Mouse (Mus musculus) MEL (cell line): ENCODE data around the gene Fto.

Experiments used
- CTCF ChIP-seq, 3 experiments: IDR thresholded peaks in 2 of 3; conservative IDR thresholded peaks in 1 of 3; 2 replicates each; pipeline ENCODE4 v1.5.1; 2011 to 2012; ENCODE audit warnings: low read length in 3 of 3, low read depth in 2 of 3, mild to moderate bottlenecking in 2 of 3, improper control_type of control experiment in 1 of 3, inconsistent platforms in 1 of 3, mixed read lengths in 1 of 3, moderate library complexity in 1 of 3; ENCODE audit not compliant: control insufficient read depth in 1 of 3, insufficient read depth in 1 of 3, poor library complexity in 1 of 3, severe bottlenecking in 1 of 3
- EP300 ChIP-seq, 2 experiments: IDR thresholded peaks; 2 replicates each; pipeline ENCODE4 v1.6.1; 2011; ENCODE audit warnings: improper control_type of control experiment in 2 of 2, low read length in 2 of 2, low read depth in 1 of 2, mild to moderate bottlenecking in 1 of 2
- HCFC1 ChIP-seq: IDR thresholded peaks from 2 replicates; pipeline ENCODE4 v1.6.1; 2012; ENCODE audit warnings: low read depth, mild to moderate bottlenecking, inconsistent platforms, low read length, improper control_type of control experiment, moderate library complexity
- USF2 ChIP-seq, 2 experiments: IDR thresholded peaks; 2 replicates each; pipeline ENCODE4 v1.6.1; 2011 to 2012; ENCODE audit warnings: improper control_type of control experiment in 2 of 2, low read length in 2 of 2, borderline replicate concordance in 1 of 2, inconsistent platforms in 1 of 2, low read depth in 1 of 2, mild to moderate bottlenecking in 1 of 2; ENCODE audit not compliant: insufficient read depth in 1 of 2
- ZKSCAN1 ChIP-seq: IDR thresholded peaks from 2 replicates; pipeline ENCODE4 v1.6.1; 2012; ENCODE audit warnings: low read depth, mild to moderate bottlenecking, inconsistent platforms, low read length, improper control_type of control experiment, moderate library complexity

GRCm38 (mm10) chr8:91530656-91531055 is 217.3 kb downstream of the Fto start:
- TF ChIP-seq CTCF (IDR thresholded peaks at IDR 0.05 in 2 of 3, conservative IDR thresholded peaks at IDR 0.05 in 1 of 3; ENCODE audit: control insufficient read depth in 1 of 3, insufficient read depth in 1 of 3, low read depth in 2 of 3, low read length in 3 of 3, poor library complexity in 1 of 3, severe bottlenecking in 1 of 3) (no peak), ZKSCAN1 (no peak), USF2 (IDR thresholded peaks at IDR 0.05; ENCODE audit: borderline replicate concordance in 1 of 2, insufficient read depth in 1 of 2, low read depth in 1 of 2, low read length in 2 of 2) (no peak), EP300 (IDR thresholded peaks at IDR 0.05; ENCODE audit: low read depth in 1 of 2, low read length in 2 of 2) (no peak), HCFC1 (no peak)
